Mouse (Mus musculus): ENCODE measurements around the gene Gm17660. TPM values are rescaled to one million over a fixed set of nuclear protein-coding genes. Genes with fewer than 3 reads are reported as not detected.

Gene Gm17660
- polyA plus RNA-seq, 2 experiments, result not detected

DNA sequence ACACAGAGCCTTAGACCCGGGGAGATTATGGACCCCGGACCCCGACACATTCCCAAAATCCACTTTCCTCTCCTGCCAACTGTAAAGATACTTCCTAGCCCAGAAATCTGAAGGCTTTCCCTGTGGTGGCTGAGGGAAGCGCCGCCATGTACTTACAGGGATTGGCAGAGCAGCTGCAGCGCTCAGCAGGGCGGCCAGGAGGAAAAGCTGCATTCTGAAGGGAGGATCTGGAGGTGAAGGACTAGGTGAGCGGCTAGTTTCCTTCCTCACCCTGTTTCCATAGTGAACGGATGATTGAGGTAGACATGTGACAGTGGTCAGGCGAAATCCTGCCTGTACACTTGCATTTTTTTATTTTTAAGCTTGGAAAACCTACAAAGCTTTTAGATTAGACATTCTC is 1.0 kb downstream of the Gm17660 start:
- ATAC-seq (ENCODE audit: low FRiP score, low read depth), result no peak
- Histone ChIP-seq H3K4me1 (ENCODE audit: control insufficient read depth, insufficient read depth, low read length) (peaks cover 5% of the 10 kb centered on the region), H3K9ac (ENCODE audit: low read depth, low read length, severe bottlenecking) (no peak overlapping the region), H3K4me3 (replicated peaks; ENCODE audit: low read length) (no peak overlapping the region), H3K36me3 (ENCODE audit: control insufficient read depth, insufficient read depth, low read length) (no peaks in the 10 kb centered on the region), H3K9me3 (ENCODE audit: control insufficient read depth, low read length) (no peaks in the 10 kb centered on the region), H3K27ac (replicated peaks; ENCODE audit: low read depth, low read length) (no peak overlapping the region), H3K27me3 (ENCODE audit: control insufficient read depth, insufficient read depth, low read length) (no peaks in the 10 kb centered on the region; the same call in 1 of the 2 replicates), H3K4me2 (replicated peaks; ENCODE audit: low read depth, low read length, severe bottlenecking) (no peak overlapping the region)
- no peak for TF ChIP-seq POLR2A (IDR thresholded peaks at IDR 0.05; ENCODE audit: borderline replicate concordance, extremely low read depth, insufficient read depth, insufficient read length)
- no peak for DNase-seq (ENCODE audit: low spot score)
- 20% methylated on average over 10 of the region's 10 CpGs for WGBS

DNA sequence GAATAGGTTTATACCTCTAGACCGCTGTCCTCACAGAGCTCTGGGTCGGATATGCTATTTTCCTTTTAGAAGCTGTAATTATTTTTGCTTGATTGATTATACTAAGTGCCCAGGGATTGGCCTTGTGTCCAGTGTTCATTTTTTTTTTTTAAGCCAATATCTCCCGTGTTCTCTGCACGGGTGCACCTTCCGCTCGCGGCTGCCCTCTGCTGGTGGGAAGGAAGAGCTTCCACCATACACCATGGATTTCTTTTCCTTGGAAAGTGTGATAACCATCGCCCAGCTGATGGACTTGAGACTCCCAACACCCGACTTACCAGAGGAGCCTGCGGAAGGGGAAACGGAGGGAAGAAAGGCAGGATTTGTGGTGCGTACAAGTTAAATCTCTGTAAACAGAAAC is 3.0 kb downstream of the Gm17660 start:
- Histone ChIP-seq H3K4me2 (replicated peaks; ENCODE audit: low read depth, low read length, severe bottlenecking) (no peak overlapping the region), H3K27me3 (ENCODE audit: control insufficient read depth, insufficient read depth, low read length) (no peaks in the 10 kb centered on the region; the same call in 1 of the 2 replicates), H3K27ac (replicated peaks; ENCODE audit: low read depth, low read length) (no peak overlapping the region), H3K4me1 (ENCODE audit: control insufficient read depth, insufficient read depth, low read length) (peaks cover 5% of the 10 kb centered on the region), H3K36me3 (ENCODE audit: control insufficient read depth, insufficient read depth, low read length) (no peaks in the 10 kb centered on the region), H3K9me3 (ENCODE audit: control insufficient read depth, low read length) (no peaks in the 10 kb centered on the region), H3K4me3 (replicated peaks; ENCODE audit: low read length) (no peak overlapping the region), H3K9ac (ENCODE audit: low read depth, low read length, severe bottlenecking) (no peak overlapping the region)
- TF ChIP-seq POLR2A (IDR thresholded peaks at IDR 0.05; ENCODE audit: borderline replicate concordance, extremely low read depth, insufficient read depth, insufficient read length), result no peak
- ATAC-seq (ENCODE audit: low FRiP score, low read depth) (no peak), DNase-seq (ENCODE audit: low spot score) (no peak)
- WGBS, result 32% methylated on average over 12 of the region's 12 CpGs

DNA sequence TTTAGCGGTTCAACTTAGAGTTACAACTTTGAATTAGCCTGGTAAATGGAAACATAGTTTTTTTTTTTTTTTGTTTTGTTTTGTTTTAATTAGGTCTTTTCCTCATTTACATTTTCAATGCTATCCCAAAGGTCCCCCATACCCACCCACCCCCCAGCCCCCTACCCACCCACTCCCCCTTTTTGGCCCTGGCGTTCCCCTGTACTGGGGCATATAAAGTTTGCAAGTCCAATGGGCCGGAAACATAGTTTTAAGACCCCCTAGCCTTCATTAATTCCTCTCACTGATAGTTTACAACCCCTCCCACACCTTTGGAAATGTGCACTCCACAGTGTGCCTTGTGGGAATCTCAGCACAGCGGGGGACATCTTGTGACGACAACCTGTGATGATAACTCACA is 3.8 kb downstream of the Gm17660 start:
- H3K9ac ChIP-seq (ENCODE audit: low read depth, low read length, severe bottlenecking), result no peak overlapping the region
- H3K4me3 ChIP-seq (replicated peaks; ENCODE audit: low read length), result no peak overlapping the region
- no peak overlapping the region for H3K4me2 ChIP-seq (replicated peaks; ENCODE audit: low read depth, low read length, severe bottlenecking)
- no peaks in the 10 kb centered on the region for H3K9me3 ChIP-seq (ENCODE audit: control insufficient read depth, low read length)
- ATAC-seq (ENCODE audit: low FRiP score, low read depth) (peak; percentile 89), DNase-seq (ENCODE audit: low spot score) (no peak)
- no peak overlapping the region for H3K27ac ChIP-seq (replicated peaks; ENCODE audit: low read depth, low read length)
- 61% methylated on average over 5 of the region's 5 CpGs for WGBS
- H3K4me1 ChIP-seq (ENCODE audit: control insufficient read depth, insufficient read depth, low read length), result peaks cover 5% of the 10 kb centered on the region
- no peaks in the 10 kb centered on the region for H3K36me3 ChIP-seq (ENCODE audit: control insufficient read depth, insufficient read depth, low read length)
- H3K27me3 ChIP-seq (ENCODE audit: control insufficient read depth, insufficient read depth, low read length), result no peaks in the 10 kb centered on the region; the same call in 1 of the 2 replicates
- TF ChIP-seq POLR2A (IDR thresholded peaks at IDR 0.05; ENCODE audit: borderline replicate concordance, extremely low read depth, insufficient read depth, insufficient read length), result no peak

DNA sequence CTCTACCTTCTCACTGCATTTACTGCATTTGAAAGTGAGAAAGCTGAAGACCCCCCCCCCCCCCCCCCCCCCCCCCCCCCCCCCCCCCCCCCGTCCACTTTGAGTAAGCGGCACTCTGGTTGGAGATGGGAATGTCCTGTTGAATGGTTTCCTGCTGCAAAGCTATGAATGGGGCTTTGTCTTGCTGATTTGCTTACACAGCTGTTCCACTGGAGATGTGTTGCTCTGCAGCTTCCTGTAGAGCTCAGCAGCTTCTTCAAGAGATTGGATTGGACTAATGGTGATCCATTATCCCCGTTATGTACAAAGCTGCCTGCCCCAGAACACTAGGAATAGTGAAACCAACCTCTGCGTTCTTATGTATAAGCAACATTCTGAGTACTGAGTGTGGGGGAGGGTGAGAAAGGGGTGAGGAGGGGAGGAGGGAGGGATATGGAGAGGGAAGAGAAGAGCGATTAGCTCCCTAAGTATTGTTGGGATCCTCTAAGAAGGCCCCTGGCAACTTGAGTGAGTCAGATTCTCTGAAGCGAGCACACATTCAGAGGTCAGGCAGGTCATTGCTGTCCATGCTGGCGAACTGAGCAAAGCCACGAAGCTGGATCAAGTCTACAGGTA is 5.0 kb downstream of the Gm17660 start:
- ATAC-seq (ENCODE audit: low FRiP score, low read depth) (peak; percentile 91), DNase-seq (ENCODE audit: low spot score) (peak; percentile 32)
- 50% methylated on average over 6 of the region's 8 CpGs for WGBS
- Histone ChIP-seq H3K36me3 (ENCODE audit: control insufficient read depth, insufficient read depth, low read length) (no peaks in the 10 kb centered on the region), H3K27me3 (ENCODE audit: control insufficient read depth, insufficient read depth, low read length) (no peaks in the 10 kb centered on the region; the same call in 1 of the 2 replicates), H3K27ac (replicated peaks; ENCODE audit: low read depth, low read length) (no peak overlapping the region), H3K9me3 (ENCODE audit: control insufficient read depth, low read length) (no peaks in the 10 kb centered on the region), H3K4me2 (replicated peaks; ENCODE audit: low read depth, low read length, severe bottlenecking) (0 out of 2 replicates have a peak overlapping the region, but pooled peaks have one; percentile 5), H3K4me3 (replicated peaks; ENCODE audit: low read length) (no peak overlapping the region), H3K4me1 (ENCODE audit: control insufficient read depth, insufficient read depth, low read length) (peaks cover 5% of the 10 kb centered on the region), H3K9ac (ENCODE audit: low read depth, low read length, severe bottlenecking) (no peak overlapping the region)
- no peak for TF ChIP-seq POLR2A (IDR thresholded peaks at IDR 0.05; ENCODE audit: borderline replicate concordance, extremely low read depth, insufficient read depth, insufficient read length)

DNA sequence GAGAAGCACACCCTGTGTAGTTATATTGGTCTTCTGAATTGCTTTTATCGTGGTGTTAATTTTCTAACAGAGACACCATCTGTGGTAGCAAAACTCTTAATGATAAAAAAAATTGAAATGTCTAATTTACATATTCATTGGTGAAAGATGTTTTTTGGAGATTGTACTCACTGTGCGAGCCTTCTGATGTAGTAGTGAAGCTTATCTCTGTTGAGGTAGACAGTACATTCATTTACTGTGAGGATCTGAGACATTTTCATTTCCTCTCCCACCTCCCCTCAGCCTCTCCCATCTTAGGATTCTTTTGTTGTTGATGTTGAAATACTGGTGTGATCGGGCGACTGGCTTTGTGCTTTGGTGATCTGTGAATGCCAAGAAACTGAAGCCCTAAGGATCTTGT is 6.4 kb downstream of the Gm17660 start:
- no peak overlapping the region for H3K4me3 ChIP-seq (replicated peaks; ENCODE audit: low read length)
- peaks cover 5% of the 10 kb centered on the region for H3K4me1 ChIP-seq (ENCODE audit: control insufficient read depth, insufficient read depth, low read length)
- no peak overlapping the region for H3K9ac ChIP-seq (ENCODE audit: low read depth, low read length, severe bottlenecking)
- TF ChIP-seq POLR2A (IDR thresholded peaks at IDR 0.05; ENCODE audit: borderline replicate concordance, extremely low read depth, insufficient read depth, insufficient read length), result no peak
- H3K36me3 ChIP-seq (ENCODE audit: control insufficient read depth, insufficient read depth, low read length), result no peaks in the 10 kb centered on the region
- H3K4me2 ChIP-seq (replicated peaks; ENCODE audit: low read depth, low read length, severe bottlenecking), result no peak overlapping the region
- no peaks in the 10 kb centered on the region; the same call in 1 of the 2 replicates for H3K27me3 ChIP-seq (ENCODE audit: control insufficient read depth, insufficient read depth, low read length)
- no peaks in the 10 kb centered on the region for H3K9me3 ChIP-seq (ENCODE audit: control insufficient read depth, low read length)
- no peak overlapping the region for H3K27ac ChIP-seq (replicated peaks; ENCODE audit: low read depth, low read length)
- DNase-seq (ENCODE audit: low spot score) (no peak), ATAC-seq (ENCODE audit: low FRiP score, low read depth) (no peak)
- 78% methylated on average over 4 of the region's 4 CpGs for WGBS
